Mouse (Mus musculus) T-helper 17 cell (primary cell): ENCODE measurements around the gene Gsap.
"Not testable (repeated sequence)": the region's sequence is repeated elsewhere in the genome, so short reads cannot be mapped to it uniquely, and the experiment has no call there.

Source experiments
- in situ Hi-C, 2 experiments: fragments of 300-600 bp; cut with MboI, MseI; formaldehyde crosslinking; loops; 1 replicate in 1 of 2; 2 replicates in 1 of 2; pipeline ENCODE4 v1.15.1; 2025; ENCODE audit warnings: high pct_unique_total_duplicates in 2 of 2

The Gsap gene

GRCm38 (mm10) chr5:21175132-21176112 lies 10.6 kb upstream of the Gsap start:
- in situ Hi-C loops = no loop called here

- in situ Hi-C loops = no loop called here
Measured at GRCm38 (mm10) chr5:21179496-21179895, 6.6 kb upstream of the Gsap start.

- in situ Hi-C loops = not testable (repeated sequence)
Measured at GRCm38 (mm10) chr5:21183046-21183445, 3.0 kb upstream of the Gsap start.

GRCm38 (mm10) chr5:21186821-21187220 lies 766 bp downstream of the Gsap start:
- in situ Hi-C loops = no loop called here

GRCm38 (mm10) chr5:21188435-21188834 lies 2.4 kb downstream of the Gsap start:
- in situ Hi-C loops = no loop called here

DNA sequence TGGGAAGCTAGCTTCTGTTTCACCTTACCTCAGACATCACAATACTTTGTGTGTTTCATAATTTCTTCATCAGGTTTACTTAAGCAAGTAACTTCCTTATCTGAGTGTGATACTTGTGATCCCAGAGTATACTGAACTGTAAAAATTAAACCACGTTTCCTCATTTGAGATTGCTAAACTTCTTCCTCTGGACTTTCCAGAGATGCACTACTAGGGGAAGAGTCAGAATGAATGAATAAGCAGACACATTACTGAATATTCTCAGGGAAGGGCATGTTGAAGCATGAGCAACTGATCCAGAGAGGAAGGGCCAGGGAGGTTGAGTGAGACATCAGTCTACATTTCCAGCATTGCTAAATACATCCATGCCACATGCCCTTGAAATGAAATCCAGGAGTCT lies 3.0 kb downstream of the Gsap start:
- in situ Hi-C loops = no loop called here

DNA sequence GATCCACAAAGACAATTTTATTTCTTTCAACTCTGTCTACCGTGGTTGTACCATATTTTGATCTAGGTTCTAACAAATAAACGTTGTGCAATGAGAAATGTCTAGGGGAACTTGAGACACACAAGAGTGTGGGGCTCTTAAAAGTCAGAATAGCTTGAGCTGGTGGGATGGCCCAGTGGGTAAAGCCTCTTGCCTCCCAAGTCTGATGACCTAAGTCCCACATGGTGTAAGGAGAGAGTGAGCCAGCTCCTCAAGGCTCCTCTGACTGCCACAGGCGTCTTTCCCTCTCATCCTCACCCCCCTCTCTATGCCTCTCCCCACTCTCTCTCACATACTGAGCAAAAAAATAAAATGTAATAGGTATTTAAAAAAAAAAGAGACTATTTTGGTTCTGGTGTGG lies 3.4 kb downstream of the Gsap start:
- in situ Hi-C loops = no loop called here

- in situ Hi-C loops = no loop called here
Measured at GRCm38 (mm10) chr5:21203504-21203903, 17.4 kb downstream of the Gsap start.

DNA sequence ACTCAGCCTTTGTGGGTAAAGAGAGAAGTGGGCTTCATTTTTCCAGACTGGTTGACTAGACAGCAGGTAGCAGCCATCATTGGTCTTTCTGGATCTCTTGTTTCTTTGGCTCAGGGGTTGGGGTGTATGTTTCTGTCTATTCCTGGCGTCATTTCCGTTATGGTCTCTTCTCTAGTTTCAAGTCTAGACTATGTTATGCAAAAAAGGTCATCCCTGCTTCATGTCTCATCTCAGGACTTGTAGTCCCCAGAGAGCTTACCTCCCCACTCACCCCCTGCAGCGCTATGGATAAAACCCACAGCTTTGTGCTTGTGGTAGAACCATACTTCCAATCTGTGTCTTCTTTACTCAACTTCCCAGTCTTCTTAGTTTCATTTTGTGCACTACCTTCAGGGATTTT lies 18.1 kb downstream of the Gsap start:
- in situ Hi-C loops = no loop called here

- in situ Hi-C loops = no loop called here
Measured at GRCm38 (mm10) chr5:21206014-21206413, 20.0 kb downstream of the Gsap start.

GRCm38 (mm10) chr5:21211406-21211805 lies 25.4 kb downstream of the Gsap start:
- in situ Hi-C loops = no loop called here

- in situ Hi-C loops = no loop called here
Measured at GRCm38 (mm10) chr5:21212933-21213332, 26.9 kb downstream of the Gsap start.

- in situ Hi-C loops = no loop called here
Measured at GRCm38 (mm10) chr5:21213801-21214200, 27.7 kb downstream of the Gsap start.

DNA sequence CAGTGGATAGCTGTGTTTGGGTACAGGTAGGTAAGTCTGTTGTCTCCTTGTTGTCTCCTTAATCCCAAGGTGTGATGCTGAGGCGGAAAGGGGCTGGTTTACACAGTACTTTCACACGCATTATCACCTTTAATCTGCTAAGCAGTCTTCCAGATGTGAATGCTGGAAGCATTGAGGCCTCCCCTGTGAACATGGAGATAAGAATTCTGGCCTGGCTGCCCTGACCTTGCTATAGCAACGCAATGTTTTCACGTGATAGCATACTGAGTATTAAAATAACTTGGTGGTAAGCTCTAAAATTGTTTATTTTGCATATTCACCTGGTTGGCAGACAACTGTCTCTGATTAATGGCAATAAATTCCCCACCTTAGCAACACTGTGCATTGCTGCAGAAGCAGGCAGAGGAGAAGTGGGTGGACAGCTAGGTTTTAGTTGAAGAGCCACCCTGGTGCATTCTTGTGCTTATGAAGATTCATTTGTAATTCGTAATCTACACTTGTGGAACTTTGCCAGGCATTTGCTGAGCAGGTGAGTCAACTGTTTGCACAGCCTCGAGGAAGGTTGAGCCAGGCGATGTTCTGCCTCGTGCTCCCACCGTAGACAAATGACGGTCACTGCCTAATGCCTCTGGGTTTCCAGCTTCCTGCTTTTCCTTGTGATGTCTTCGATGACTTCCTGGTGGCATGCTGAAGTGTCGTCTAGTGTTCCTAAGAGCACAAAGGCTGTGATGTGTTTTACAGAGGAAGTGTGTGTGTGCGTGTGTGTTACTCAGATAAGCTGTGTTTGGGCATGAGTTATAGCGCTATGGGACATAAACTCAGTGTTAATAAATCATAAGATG lies 31.6 kb downstream of the Gsap start:
- in situ Hi-C loops = loop anchor here in 1 of 2 experiments (5.0 kb wide), 1 partner anchor 70 kb away; no protein-coding TSS in a partner anchor

DNA sequence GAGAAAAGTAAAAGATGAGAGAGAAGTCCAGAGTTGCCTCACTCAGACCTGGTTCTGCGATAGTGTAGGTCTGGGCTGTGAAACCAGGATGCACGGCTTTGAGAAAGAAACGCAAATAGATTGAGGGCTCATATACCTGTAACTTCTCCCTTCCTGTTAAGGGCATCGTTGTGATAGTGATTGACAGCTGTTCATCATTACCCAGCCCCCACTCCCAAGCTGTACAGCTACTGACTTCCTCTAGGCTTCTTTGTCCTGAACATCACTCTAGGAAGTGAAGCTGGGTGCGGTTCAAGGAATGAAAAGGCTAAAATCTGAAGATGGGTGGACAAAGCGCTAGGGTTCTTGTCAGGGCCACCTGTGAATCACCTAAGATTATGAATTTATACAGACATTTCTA lies 46.8 kb downstream of the Gsap start:
- in situ Hi-C loops = no loop called here

DNA sequence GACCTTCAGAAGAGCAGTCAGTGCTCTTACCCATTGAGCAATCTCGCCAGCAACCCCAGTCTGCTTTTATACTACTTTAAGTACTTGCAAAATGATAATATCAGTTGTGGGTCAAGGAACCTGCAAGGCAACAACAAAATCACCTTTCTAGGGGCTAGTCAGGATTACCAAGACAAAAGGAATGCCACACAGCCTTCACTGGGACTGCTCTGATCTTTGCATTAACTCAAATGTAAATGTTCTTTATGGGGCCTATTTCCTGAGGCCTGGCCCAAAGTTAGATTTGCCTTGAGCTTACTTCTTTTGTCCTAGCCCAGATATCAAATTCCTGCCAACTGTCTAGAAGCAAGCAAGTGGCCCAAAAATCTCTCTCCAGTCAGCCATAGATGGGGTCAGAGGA lies 58.5 kb downstream of the Gsap start:
- in situ Hi-C loops = no loop called here

DNA sequence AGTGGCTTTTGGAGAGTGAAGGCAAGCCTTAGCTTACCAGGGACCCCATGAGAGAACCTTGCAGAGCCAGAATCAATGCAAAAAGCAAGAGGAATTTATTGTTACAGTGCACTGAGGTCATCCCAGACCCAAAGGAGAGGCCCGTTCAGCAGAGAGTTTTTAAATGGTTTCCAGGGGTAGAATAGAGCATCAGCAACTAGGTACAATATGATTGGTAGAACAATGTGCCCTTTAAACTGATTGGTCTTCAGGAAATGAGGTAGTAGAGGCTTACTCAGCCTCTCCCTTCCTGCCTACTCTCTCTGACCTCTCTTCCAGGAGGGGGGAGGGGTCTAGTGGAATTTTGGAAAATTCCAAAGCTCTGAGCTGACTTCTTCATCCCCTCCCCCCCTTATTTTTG lies 59.2 kb downstream of the Gsap start:
- in situ Hi-C loops = no loop called here

DNA sequence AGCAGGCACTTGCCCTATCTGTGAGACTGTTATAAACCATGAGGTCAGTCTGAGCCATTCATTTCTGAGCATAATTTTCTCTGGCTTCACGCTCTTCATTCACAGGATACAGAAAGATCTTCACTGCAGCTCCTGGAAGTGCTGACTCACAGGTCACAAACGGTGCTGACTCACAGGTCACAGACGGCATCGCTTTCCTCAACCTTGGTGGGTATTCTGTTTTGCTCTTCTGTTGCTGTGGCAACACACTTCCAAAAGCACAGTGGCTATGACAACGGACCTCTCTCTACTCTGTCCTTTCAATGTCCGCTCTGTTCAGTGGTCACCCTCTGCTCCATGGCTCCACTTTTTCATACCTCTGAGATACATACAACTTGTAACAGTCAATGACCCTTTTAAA lies 60.7 kb downstream of the Gsap start:
- in situ Hi-C loops = no loop called here

DNA sequence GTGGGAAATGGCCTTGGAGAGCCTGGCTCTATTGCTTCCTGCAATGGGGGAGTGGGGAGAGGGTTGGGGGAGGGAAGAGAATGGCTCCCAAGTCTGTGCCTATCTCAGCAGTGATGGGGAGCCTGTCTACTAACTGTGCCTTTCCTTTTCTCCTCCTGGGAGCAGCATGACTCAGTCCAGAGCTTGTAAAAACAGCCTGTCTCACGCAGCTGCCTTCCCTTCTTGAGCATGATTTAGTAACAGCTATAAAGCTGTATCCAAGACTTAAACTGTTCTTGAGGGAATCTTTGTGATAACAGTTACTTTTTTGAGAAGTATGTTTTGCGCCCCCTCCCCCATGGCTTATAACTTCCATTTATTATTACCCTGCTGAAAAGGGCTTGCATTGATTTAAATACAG lies 61.9 kb downstream of the Gsap start:
- in situ Hi-C loops = no loop called here

DNA sequence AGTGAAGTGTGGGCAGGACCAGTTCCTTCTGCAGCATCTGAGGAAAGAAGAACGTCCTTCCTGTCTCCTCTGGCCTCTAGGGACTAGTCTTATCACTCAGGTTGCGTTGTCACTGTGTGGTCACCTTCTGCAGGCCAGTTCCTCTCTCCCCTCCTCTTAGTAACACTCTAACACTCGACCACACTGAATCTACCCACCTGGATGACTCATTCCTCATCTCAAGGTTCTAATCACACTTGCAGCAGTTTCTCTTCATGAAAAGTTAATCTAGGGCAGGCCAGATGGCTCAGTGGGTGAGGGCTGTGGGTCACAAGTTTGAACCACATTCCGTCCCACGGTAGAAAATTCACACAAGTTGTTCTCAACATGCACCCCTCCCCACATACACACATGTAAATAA lies 62.8 kb downstream of the Gsap start:
- in situ Hi-C loops = no loop called here

DNA sequence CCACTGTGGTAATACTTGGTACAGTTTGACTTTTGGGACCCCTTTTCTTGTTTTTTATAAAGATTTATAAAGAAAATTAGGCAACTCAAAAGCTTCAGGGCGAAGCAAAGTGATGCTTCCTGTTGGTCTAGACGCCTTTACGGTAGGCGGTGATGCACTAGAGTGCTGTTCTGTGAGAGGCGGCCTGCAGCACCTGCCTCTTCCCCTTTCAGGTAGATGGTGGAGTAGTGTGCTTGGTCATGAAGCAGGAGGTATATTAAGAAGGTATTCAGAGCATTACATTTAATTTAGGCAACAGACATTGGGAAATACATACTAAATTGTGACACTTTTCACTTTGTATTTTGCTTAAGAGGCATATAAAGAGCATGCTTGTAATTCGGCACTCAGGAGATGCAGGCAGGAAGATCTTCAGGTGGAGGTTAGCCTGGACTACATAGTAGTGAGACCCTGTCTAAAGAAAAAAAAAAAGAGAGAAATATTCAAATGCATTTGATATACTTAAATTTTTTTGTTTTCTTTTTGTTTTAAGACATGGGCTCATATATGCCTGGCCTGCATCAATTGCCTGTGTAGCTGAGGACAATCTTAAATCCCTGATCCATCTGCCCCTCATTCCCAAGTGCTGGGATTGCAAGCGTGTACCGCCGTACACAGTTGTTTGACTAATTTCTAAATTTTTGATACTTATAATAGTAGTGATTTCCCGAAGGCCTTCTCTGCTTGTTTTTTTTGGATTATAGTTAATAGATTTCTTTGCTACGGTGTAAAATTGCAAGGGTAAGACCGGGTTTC lies 68.9 kb downstream of the Gsap start:
- in situ Hi-C loops = no loop called here
